Mouse (Mus musculus) Patski (cell line): Measurements from ENCODE around the gene Sun1. TPM values are rescaled to one million over a fixed set of nuclear protein-coding genes. Genes with fewer than 3 reads are reported as not detected.

Source experiments
- ATAC-seq: fragments of 100-300 bp; one replicate; pipeline ENCODE4 v1.8.0; 2021
- CTCF ChIA-PET: fragments of 350-600 bp; sonication (Branson Sonifier 250); formaldehyde crosslinking; loops from one replicate; lab custom pipeline; 2022; ENCODE audit warnings: inconsistent platforms; lab: Charles Lee
- POLR2A ChIA-PET: fragments of 350-600 bp; sonication (Branson Sonifier 250); formaldehyde crosslinking; loops from one replicate; lab custom pipeline; 2022; ENCODE audit warnings: antibody characterized with exemption, inconsistent platforms; lab: Charles Lee
- DNase-seq: peaks from one replicate; pipeline ENCODE4 v3.0.0-alpha.2; 2011; ENCODE audit warnings: low read depth, low spot score
- H3K27me3 ChIP-seq: fragments of 371-371 bp; one replicate; pipeline ENCODE4 v1.5.1; 2021
- CTCF ChIP-seq: fragments of 100-300 bp; IDR thresholded peaks from one replicate; pipeline ENCODE4 v1.5.1; 2021
- in situ Hi-C: fragments of 300-500 bp; cut with MboI; formaldehyde crosslinking; loops from 3 replicates; pipeline ENCODE4 v1.11.1; 2018; ENCODE audit warnings: low pct_unique_long_range_greater_than_20kb, mixed read lengths
- polyA plus RNA-seq: library from polyadenylated mRNA; unstranded; gene quantifications from one replicate; pipeline ENCODE4 v1.2.3, GENCODE M21; 2021

Sun1 gene
- polyA plus RNA-seq, 1 experiment from 2014 or later: 107 TPM

DNA sequence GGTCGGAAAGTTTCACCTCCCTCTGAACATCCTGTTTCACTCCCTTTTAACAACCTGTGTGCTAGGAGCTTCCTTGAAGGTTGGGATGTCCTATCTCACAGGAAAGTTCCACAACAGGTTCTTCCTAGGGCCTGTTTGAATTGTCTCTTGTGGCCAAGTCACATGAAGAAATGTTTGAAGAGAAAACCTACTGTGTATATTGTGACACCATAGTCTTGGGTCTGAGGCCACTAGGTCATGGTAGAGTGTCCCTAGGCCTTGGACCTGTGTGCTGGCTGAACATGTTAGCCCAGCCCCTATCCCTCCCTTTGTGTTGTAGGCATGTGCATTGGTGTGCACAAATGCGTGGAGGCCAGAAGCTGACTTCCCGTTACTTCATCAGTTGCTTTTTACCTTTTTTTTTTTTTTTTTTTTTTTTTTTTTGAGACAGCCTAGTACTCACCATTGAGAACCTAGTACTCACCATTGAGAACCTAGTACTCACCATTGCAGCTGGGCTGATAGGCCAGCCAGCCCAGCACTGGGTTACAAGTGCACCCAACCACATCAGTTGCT, 55.9 kb downstream of the Sun1 start:
- no peak for ATAC-seq
- ChIA-PET POLR2A (interaction anchor here (0.9 kb wide), 1 partner anchor 89 kb away, joined by 3 read pairs; no protein-coding TSS in a partner anchor), CTCF (interaction anchor here (1.6 kb wide), 1 partner anchor 25 kb away, joined by 6 read pairs; no protein-coding TSS in a partner anchor)
- DNase-seq: no peak
- TF ChIP-seq CTCF: no peak
- no peaks in the 10 kb centered on the region for H3K27me3 ChIP-seq
- in situ Hi-C loops: no loop called here

- CTCF ChIA-PET: no interaction called here
- no peak for DNase-seq
- TF ChIP-seq CTCF: no peak
- POLR2A ChIA-PET: interaction anchor here (1.1 to 1.4 kb wide), 2 partner anchors 9 to 14 kb away, joined by 3 to 4 read pairs; no protein-coding TSS in a partner anchor
- H3K27me3 ChIP-seq: no peaks in the 10 kb centered on the region
- in situ Hi-C loops: no loop called here
- ATAC-seq: no peak
Observed at GRCm38 (mm10) chr5:139257265-139257664, 56.8 kb downstream of the Sun1 start.

- in situ Hi-C loops: no loop called here
- ATAC-seq: peak; percentile 49
- ChIA-PET POLR2A (interaction anchor here (1.1 to 1.4 kb wide), 2 partner anchors 8 to 14 kb away, joined by 3 to 4 read pairs; no protein-coding TSS in a partner anchor), CTCF (no interaction called here)
- DNase-seq: peak; percentile 77
- H3K27me3 ChIP-seq: no peaks in the 10 kb centered on the region
- TF ChIP-seq CTCF: no peak
Observed at GRCm38 (mm10) chr5:139257818-139258217, 57.4 kb downstream of the Sun1 start.

DNA sequence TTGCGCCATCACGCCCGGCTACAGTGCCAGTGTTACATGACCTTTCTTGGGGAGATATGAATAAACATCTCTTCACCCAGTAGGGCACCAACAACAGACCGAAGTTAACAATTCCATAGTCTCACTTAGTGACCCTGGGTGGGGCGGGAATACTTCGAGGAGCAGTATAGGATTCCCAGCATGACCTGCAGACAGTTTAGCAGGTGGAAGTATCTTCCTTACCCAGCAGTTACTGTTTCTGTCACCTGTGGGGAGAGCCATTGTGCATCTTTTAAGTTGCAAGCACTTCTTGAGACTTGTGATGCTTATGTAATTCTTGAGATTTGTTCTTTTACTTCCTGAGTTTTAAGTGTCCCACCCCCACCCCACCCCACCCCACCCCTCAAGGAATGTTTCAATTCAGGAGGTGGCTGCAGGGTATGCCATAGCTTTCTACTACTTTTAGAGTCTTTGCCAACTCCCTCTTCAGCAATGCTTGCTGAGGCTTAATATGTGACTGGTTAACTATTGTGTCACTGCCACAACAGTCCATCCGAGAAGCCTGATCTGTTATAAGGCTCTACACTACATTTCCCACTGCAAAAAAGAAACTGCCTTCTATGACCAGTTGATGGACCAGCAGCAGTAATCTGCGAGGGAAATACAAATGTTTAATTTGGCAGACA, 58.1 kb downstream of the Sun1 start:
- no peaks in the 10 kb centered on the region for H3K27me3 ChIP-seq
- POLR2A ChIA-PET: interaction anchor here (1.1 to 1.4 kb wide), 2 partner anchors 8 to 13 kb away, joined by 3 to 4 read pairs; no protein-coding TSS in a partner anchor
- CTCF ChIA-PET: no interaction called here
- no peak for TF ChIP-seq CTCF
- DNase-seq: no peak
- no peak for ATAC-seq
- in situ Hi-C loops: no loop called here

DNA sequence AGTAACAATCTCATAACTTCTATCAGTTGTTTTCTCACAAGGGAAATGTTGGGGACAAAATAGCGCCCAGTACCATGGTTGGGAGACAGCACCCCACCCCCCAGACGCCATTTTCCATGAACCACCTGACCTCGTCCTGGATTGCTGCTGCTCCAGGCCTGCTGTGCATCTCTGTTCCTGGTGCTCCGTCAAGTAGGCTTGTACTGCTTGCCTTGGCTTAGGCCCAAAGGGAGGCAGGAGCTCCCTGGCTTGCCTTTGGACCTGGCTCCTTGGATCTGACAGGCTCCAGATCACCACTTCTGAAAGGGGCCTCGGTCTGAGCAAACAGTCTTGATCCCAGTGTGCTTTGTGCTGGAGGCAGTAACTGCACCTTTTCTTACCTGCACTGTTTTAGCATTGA, 59.4 kb downstream of the Sun1 start:
- DNase-seq (no peak), ATAC-seq (no peak)
- CTCF ChIA-PET: interaction anchor here (0.9 kb wide), 1 partner anchor 22 kb away, joined by 3 read pairs; no protein-coding TSS in a partner anchor
- in situ Hi-C loops: no loop called here
- POLR2A ChIA-PET: no interaction called here
- TF ChIP-seq CTCF: no peak
- no peaks in the 10 kb centered on the region for H3K27me3 ChIP-seq

DNA sequence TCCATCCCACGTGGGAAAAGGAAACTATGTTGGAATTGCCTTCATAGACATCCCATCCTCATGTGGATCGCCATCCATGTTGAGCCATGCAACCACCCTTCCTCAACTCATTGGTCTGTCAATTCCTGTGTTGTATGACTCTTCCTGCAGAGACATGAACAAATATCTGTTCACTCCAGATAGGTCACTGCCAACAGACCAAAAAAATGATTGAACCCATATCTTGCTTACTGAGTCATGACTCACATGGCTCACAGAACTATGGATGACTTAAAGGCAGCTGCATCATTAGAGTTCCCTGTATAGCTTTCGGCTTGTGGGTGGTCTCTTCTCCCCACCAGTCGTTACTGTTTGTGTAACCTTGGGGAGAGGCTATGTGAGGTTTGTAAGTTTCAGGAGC, 61.0 kb downstream of the Sun1 start:
- POLR2A ChIA-PET: interaction anchor here (0.6 kb wide), 1 partner anchor 99 kb away, joined by 3 read pairs; no protein-coding TSS in a partner anchor
- ATAC-seq (no peak), DNase-seq (no peak)
- CTCF ChIA-PET: interaction anchor here (1.6 to 2.4 kb wide), 2 partner anchors 9 to 21 kb away, joined by 3 to 8 read pairs; partner anchors contain the start of gene Get4
- TF ChIP-seq CTCF: no peak
- no peaks in the 10 kb centered on the region for H3K27me3 ChIP-seq
- in situ Hi-C loops: no loop called here

GRCm38 (mm10) chr5:139267661-139268060, 67.2 kb downstream of the Sun1 start:
- no peak for ATAC-seq
- CTCF ChIA-PET: no interaction called here
- TF ChIP-seq CTCF: no peak
- POLR2A ChIA-PET: no interaction called here
- no peaks in the 10 kb centered on the region for H3K27me3 ChIP-seq
- in situ Hi-C loops: no loop called here
- no peak for DNase-seq

- CTCF ChIA-PET: interaction anchor here (1.4 to 2.4 kb wide), 2 partner anchors 9 to 57 kb away, joined by 4 to 11 read pairs; no protein-coding TSS in a partner anchor
- no peak for DNase-seq
- POLR2A ChIA-PET: interaction anchor here (0.9 to 2.0 kb wide), 3 partner anchors 13 to 54 kb away, joined by 4 to 5 read pairs (median 4); partner anchors contain the start of genes Adap1 and Get4
- no peak for ATAC-seq
- no peak for TF ChIP-seq CTCF
- in situ Hi-C loops: no loop called here
- no peaks in the 10 kb centered on the region for H3K27me3 ChIP-seq
Observed at GRCm38 (mm10) chr5:139270806-139271521, 70.5 kb downstream of the Sun1 start.

GRCm38 (mm10) chr5:139271994-139272554, 71.6 kb downstream of the Sun1 start:
- ChIA-PET POLR2A (interaction anchor here (0.6 to 2.0 kb wide), 4 partner anchors 10 to 240 kb away, joined by 3 to 7 read pairs (median 4); partner anchors contain the start of gene Adap1), CTCF (interaction anchor here (1.5 kb wide), 1 partner anchor 53 kb away, joined by 4 read pairs; the partner anchor contains the start of gene Adap1)
- in situ Hi-C loops: no loop called here
- no peak for TF ChIP-seq CTCF
- DNase-seq (no peak), ATAC-seq (no peak)
- H3K27me3 ChIP-seq: no peaks in the 10 kb centered on the region

- DNase-seq (no peak), ATAC-seq (no peak)
Observed at GRCm38 (mm10) chr5:139277287-139277686, 76.8 kb downstream of the Sun1 start.

More at GRCm38 (mm10) chr5:139277287-139277686, 76.8 kb downstream of the Sun1 start:
- CTCF ChIA-PET: interaction anchor here (1.1 kb wide), 1 partner anchor 54 kb away, joined by 3 read pairs; no protein-coding TSS in a partner anchor
- no peak for TF ChIP-seq CTCF
- in situ Hi-C loops: no loop called here
- POLR2A ChIA-PET: no interaction called here
- H3K27me3 ChIP-seq: no peaks in the 10 kb centered on the region
